Mouse (Mus musculus): Measurements from ENCODE around the gene Olfr675. TPM values are rescaled to one million over a fixed set of nuclear protein-coding genes. Genes with fewer than 3 reads are reported as not detected.
"Not testable (repeated sequence)": the region's sequence is repeated elsewhere in the genome, so short reads cannot be mapped to it uniquely, and the experiment has no call there.

The Olfr675 gene
- polyA plus RNA-seq, 1 experiment from 2014 or later = not detected

GRCm38 (mm10) chr7:104979026-104979425, 49.2 kb downstream of the Olfr675 start, which contains the start of gene Olfr671:
TSS of gene Olfr671 (minus strand) at chr7:104979126.
- Histone ChIP-seq H3K9ac (ENCODE audit: low read depth, low read length) (no peak within 1 kb of the TSS), H3K27me3 (ENCODE audit: insufficient read depth, low read length) (no peaks in the 10 kb centered on the region), H3K36me3 (ENCODE audit: insufficient read depth, low read length) (no peaks in the 10 kb centered on the region), H3K9me3 (replicated peaks; ENCODE audit: low read length) (no peaks in the 10 kb centered on the region), H3K4me1 (replicated peaks; ENCODE audit: insufficient read depth, low read length) (no peaks in the 10 kb centered on the region), H3K27ac (no peak within 1 kb of the TSS), H3K4me3 (replicated peaks; ENCODE audit: low read depth, low read length) (no peak within 1 kb of the TSS), H3K4me2 (ENCODE audit: low read length) (no peak within 1 kb of the TSS)
- TF ChIP-seq CTCF (IDR thresholded peaks at IDR 0.05; ENCODE audit: low read depth) = no peak
- 68% methylated on average over 1 of the region's 1 CpGs for WGBS
- DNase-seq (ENCODE audit: low spot score) (no peak), ATAC-seq (replicated peaks; ENCODE audit: low FRiP score, low read depth) (no peak)

- not testable (repeated sequence) for ATAC-seq (replicated peaks; ENCODE audit: low FRiP score, low read depth); H3K27me3 ChIP-seq (ENCODE audit: insufficient read depth, low read length); H3K4me1 ChIP-seq (replicated peaks; ENCODE audit: insufficient read depth, low read length); H3K4me3 ChIP-seq (replicated peaks; ENCODE audit: low read depth, low read length); H3K9me3 ChIP-seq (replicated peaks; ENCODE audit: low read length); H3K4me2 ChIP-seq (ENCODE audit: low read length); DNase-seq (ENCODE audit: low spot score); H3K36me3 ChIP-seq (ENCODE audit: insufficient read depth, low read length); H3K9ac ChIP-seq (ENCODE audit: low read depth, low read length); H3K27ac ChIP-seq
- WGBS = 63% methylated on average over 2 of the region's 2 CpGs
Observed at GRCm38 (mm10) chr7:104972507-104972906, 55.8 kb downstream of the Olfr675 start.

Other genes with a start within 250 kb of the Olfr675 start
- not detected in 2 replicates for gene Usp17lb, start 185.9 kb downstream of the Olfr675 start, polyA plus RNA-seq (2015; fragmentation: Nextera tagmentation; extraction: Ambion mirVana)
- not detected in 2 replicates for gene Usp17la, start 171.5 kb downstream of the Olfr675 start, polyA plus RNA-seq (2015; fragmentation: Nextera tagmentation; extraction: Ambion mirVana)
- not detected in 2 replicates for gene Olfr665, start 150.4 kb downstream of the Olfr675 start, polyA plus RNA-seq (2015; fragmentation: Nextera tagmentation; extraction: Ambion mirVana)
- gene Olfr666, start 132.5 kb downstream of the Olfr675 start, polyA plus RNA-seq (2015; fragmentation: Nextera tagmentation; extraction: Ambion mirVana) = not detected in 2 replicates
- not detected in 2 replicates for gene Olfr667, start 107.0 kb downstream of the Olfr675 start, polyA plus RNA-seq (2015; fragmentation: Nextera tagmentation; extraction: Ambion mirVana)
- not detected in 2 replicates for gene Olfr668, start 100.4 kb downstream of the Olfr675 start, polyA plus RNA-seq (2015; fragmentation: Nextera tagmentation; extraction: Ambion mirVana)
- not detected in 2 replicates for gene Olfr669, start 94.2 kb downstream of the Olfr675 start, polyA plus RNA-seq (2015; fragmentation: Nextera tagmentation; extraction: Ambion mirVana)
- gene Olfr670, start 65.8 kb downstream of the Olfr675 start, polyA plus RNA-seq (2015; fragmentation: Nextera tagmentation; extraction: Ambion mirVana) = not detected in 2 replicates
- gene Olfr671, start 49.3 kb downstream of the Olfr675 start, polyA plus RNA-seq (2015; fragmentation: Nextera tagmentation; extraction: Ambion mirVana) = not detected in 2 replicates
- not detected in 2 replicates for gene Olfr672, start 26.4 kb downstream of the Olfr675 start, polyA plus RNA-seq (2015; fragmentation: Nextera tagmentation; extraction: Ambion mirVana)
- not detected in 2 replicates for gene Olfr676, start 4.2 kb upstream of the Olfr675 start, polyA plus RNA-seq (2015; fragmentation: Nextera tagmentation; extraction: Ambion mirVana)
- not detected in 2 replicates for gene Olfr677, start 22.9 kb upstream of the Olfr675 start, polyA plus RNA-seq (2015; fragmentation: Nextera tagmentation; extraction: Ambion mirVana)
- gene Olfr678, start 36.0 kb upstream of the Olfr675 start, polyA plus RNA-seq (2015; fragmentation: Nextera tagmentation; extraction: Ambion mirVana) = not detected in 2 replicates
- gene Olfr679, start 52.7 kb upstream of the Olfr675 start, polyA plus RNA-seq (2015; fragmentation: Nextera tagmentation; extraction: Ambion mirVana) = not detected in 2 replicates
- gene Olfr680-ps1, start 64.4 kb upstream of the Olfr675 start, polyA plus RNA-seq (2015; fragmentation: Nextera tagmentation; extraction: Ambion mirVana) = not detected in 2 replicates
- not detected in 2 replicates for gene Olfr681, start 88.4 kb upstream of the Olfr675 start, polyA plus RNA-seq (2015; fragmentation: Nextera tagmentation; extraction: Ambion mirVana)
- not detected in 2 replicates for gene Olfr683, start 118.6 kb upstream of the Olfr675 start, polyA plus RNA-seq (2015; fragmentation: Nextera tagmentation; extraction: Ambion mirVana)
- not detected in 2 replicates for gene Olfr684, start 135.2 kb upstream of the Olfr675 start, polyA plus RNA-seq (2015; fragmentation: Nextera tagmentation; extraction: Ambion mirVana)
- gene Olfr685, start 157.6 kb upstream of the Olfr675 start, polyA plus RNA-seq (2015; fragmentation: Nextera tagmentation; extraction: Ambion mirVana) = not detected in 2 replicates
- not detected in 2 replicates for gene Olfr686, start 179.0 kb upstream of the Olfr675 start, polyA plus RNA-seq (2015; fragmentation: Nextera tagmentation; extraction: Ambion mirVana)

Measured in kidney, postnatal 0 days (tissue).